Mouse (Mus musculus) midbrain, embryonic 14.5 days (tissue): Measurements from ENCODE around the gene Rab3c. TPM values are rescaled to one million over a fixed set of nuclear protein-coding genes. Genes with fewer than 3 reads are reported as not detected.
A peak's percentile ranks its signal among the peaks of the same experiment; 100 is the strongest.

Source experiments
- ATAC-seq: fragments of 200-750 bp; cut with Nextera tagmentation; 2 replicates; pipeline ENCODE4 v1.8.0; 2017; ENCODE audit warnings: moderate number of reproducible peaks, moderate library complexity; ENCODE audit not compliant: low FRiP score, low TSS enrichment
- DNase-seq: peaks from one replicate; pipeline ENCODE4 v3.0.0-alpha.2; 2015
- H3K27ac ChIP-seq: fragments of 300-500 bp; sonication (generic); replicated peaks from 2 replicates; pipeline ENCODE4 v1.5.1; 2014; ENCODE audit warnings: mild to moderate bottlenecking, low read depth, low read length, moderate library complexity
- H3K27me3 ChIP-seq: fragments of 300-500 bp; sonication (generic); 2 replicates; pipeline ENCODE4 v1.6.1; 2014; ENCODE audit warnings: low read length, control low read depth, mixed read lengths; ENCODE audit not compliant: control insufficient read depth, insufficient read depth
- H3K36me3 ChIP-seq: fragments of 300-500 bp; sonication (generic); 2 replicates; pipeline ENCODE4 v1.6.1; 2014; ENCODE audit warnings: low read length, control low read depth; ENCODE audit not compliant: control insufficient read depth, insufficient read depth
- H3K4me1 ChIP-seq: fragments of 300-500 bp; sonication (generic); 2 replicates; pipeline ENCODE4 v1.6.1; 2014; ENCODE audit warnings: mild to moderate bottlenecking, antibody characterized with exemption, low read length, control low read depth; ENCODE audit not compliant: control insufficient read depth, insufficient read depth
- H3K4me2 ChIP-seq: fragments of 300-500 bp; sonication (generic); 2 replicates; pipeline ENCODE4 v1.6.1; 2014; ENCODE audit warnings: mild to moderate bottlenecking, low read length, moderate library complexity
- H3K4me3 ChIP-seq: fragments of 300-500 bp; sonication (generic); replicated peaks from 2 replicates; pipeline ENCODE4 v1.5.1; 2014; ENCODE audit warnings: low read depth, low read length
- H3K9ac ChIP-seq: fragments of 300-500 bp; sonication (generic); replicated peaks from 2 replicates; pipeline ENCODE4 v1.6.1; 2014; ENCODE audit warnings: mild to moderate bottlenecking, low read length, moderate library complexity
- H3K9me3 ChIP-seq: fragments of 300-500 bp; sonication (generic); 2 replicates; pipeline ENCODE4 v1.6.1; 2016; ENCODE audit warnings: low read length, control low read depth, mixed read lengths; ENCODE audit not compliant: control insufficient read depth
- WGBS: fragments of 180-500 bp; shearing (Covaris S2); extraction: QIAGEN DNeasy Blood & Tissue Kit; methylation state at CpG from one replicate; pipeline ENCODE4 v1.1.7; 2014; 5-methylcytosine and 5-hydroxymethylcytosine counted together
- polyA plus RNA-seq: library from polyadenylated mRNA; unstranded; fragments of >200 nt; fragmentation: Nextera tagmentation; extraction: Ambion mirVana; gene quantifications from 2 replicates; pipeline ENCODE4 v1.2.1, GENCODE M21; 2014

Rab3c gene
- 207 and 223 TPM in 2 replicates for polyA plus RNA-seq

DNA sequence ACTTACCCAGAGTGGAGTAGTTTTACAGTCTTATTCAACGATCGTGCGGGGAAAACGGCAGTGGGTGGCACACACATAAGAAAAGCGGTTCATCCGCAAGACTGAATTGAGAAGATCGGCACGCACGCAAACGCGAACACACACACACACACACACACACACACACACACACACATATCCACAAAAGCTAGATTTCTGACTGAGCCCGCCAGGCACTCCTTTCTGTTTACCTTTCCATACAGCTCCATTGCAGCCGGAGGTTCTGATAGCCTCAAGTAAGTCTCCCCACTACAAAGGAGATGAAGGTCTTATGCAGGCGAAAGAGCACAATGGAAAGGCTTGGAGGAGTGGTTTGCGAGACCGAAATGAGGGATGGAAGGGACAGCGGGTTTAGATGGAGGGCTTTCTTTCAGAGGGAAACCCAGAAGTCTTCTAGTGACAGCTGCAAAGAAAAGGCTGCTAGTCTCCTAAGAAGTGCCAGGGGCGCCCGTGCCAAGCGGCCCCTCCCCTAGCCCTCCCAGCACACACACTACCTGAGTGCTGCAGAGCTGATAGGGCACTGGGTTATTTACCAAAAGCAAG is at the start of gene Rab3c:
Gene Rab3c, minus strand, starts transcription at position 434 of the 582 bp plus-strand sequence.
- Histone ChIP-seq H3K27me3 (no peaks in the 10 kb centered on the region), H3K4me3 (peak within 1 kb of the TSS; percentile 65), H3K36me3 (no peaks in the 10 kb centered on the region), H3K4me1 (peaks cover 3% of the 10 kb centered on the region; the same call in 1 of the 2 replicates), H3K4me2 (peak within 1 kb of the TSS; percentile 61), H3K9me3 (no peaks in the 10 kb centered on the region), H3K27ac (peak within 1 kb of the TSS; percentile 90), H3K9ac (peak within 1 kb of the TSS; percentile 79)
- WGBS: under 1% methylated on average over 20 of the region's 20 CpGs
- ATAC-seq (peak; percentile 69), DNase-seq (peak; percentile 75)

DNA sequence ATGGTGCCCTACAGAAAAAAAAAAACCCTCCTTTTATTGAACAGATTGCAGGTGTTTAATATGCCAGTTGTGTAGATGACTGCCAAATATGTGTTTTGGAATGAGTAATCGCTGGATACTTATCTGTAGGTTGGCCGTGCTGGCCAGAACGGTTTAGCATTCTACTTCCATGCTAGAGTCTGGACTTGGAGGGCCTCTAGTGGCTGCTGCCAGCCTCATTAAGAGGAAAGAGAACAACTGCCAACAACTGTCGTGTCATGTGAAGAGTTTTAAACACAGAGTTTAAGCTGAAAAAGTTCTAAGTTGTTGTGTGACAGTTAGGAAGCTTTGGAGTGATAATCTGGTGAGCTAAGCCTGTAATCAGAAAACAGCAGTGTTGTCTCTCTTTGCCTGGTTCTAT is 38.0 kb upstream of the Rab3c start:
- H3K9me3 ChIP-seq: no peaks in the 10 kb centered on the region
- H3K36me3 ChIP-seq: no peaks in the 10 kb centered on the region
- no peak overlapping the region for H3K4me2 ChIP-seq
- H3K9ac ChIP-seq: no peak overlapping the region
- no peak overlapping the region for H3K27ac ChIP-seq
- H3K27me3 ChIP-seq: no peaks in the 10 kb centered on the region
- ATAC-seq: no peak
- DNase-seq: peak; percentile 46
- no peak overlapping the region for H3K4me3 ChIP-seq
- no peaks in the 10 kb centered on the region for H3K4me1 ChIP-seq
- 68% methylated on average over 4 of the region's 4 CpGs for WGBS

DNA sequence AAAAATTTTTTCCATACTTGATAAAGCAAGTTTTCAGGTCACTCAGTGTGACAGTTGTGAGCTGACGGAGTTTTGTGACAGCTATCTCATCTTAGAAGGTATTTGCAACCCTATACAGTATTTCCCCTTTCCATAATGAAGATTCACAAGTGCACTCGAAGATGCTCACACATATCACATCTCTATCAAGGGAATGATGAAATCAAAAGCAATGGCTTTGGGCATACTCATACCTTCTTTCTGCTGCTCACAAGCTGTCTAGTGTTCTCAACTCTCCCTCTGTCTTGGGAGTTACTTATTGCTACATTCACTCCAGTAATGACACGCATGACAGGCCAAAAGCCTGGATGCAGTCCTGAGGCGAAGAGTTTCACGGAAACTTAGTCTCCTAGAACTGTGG is 26.4 kb upstream of the Rab3c start:
- 86% methylated on average over 5 of the region's 5 CpGs for WGBS
- Histone ChIP-seq H3K9me3 (no peaks in the 10 kb centered on the region), H3K4me1 (no peaks in the 10 kb centered on the region), H3K27me3 (no peaks in the 10 kb centered on the region), H3K9ac (no peak overlapping the region), H3K36me3 (no peaks in the 10 kb centered on the region), H3K4me2 (no peak overlapping the region), H3K27ac (no peak overlapping the region), H3K4me3 (no peak overlapping the region)
- ATAC-seq: no peak
- no peak for DNase-seq

DNA sequence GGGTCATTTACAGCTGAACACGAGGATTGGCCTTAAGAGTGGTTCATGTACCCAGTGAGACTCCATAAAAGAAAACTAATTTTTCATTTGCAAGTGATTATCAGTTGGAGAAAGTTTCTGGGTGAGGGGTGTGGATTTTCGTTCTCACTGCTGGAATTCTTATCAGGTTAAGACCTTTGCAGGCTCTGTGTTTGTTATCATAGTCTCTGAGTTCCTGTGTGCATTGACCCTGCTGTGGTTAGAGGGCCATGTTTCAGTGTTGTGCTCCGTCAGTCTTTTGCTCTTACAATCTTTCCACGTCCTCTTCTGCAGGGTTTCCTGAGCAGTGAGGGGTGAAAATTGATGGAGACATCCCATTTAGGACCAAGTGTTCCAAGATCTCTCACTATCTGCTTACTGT is 16.3 kb upstream of the Rab3c start:
- no peaks in the 10 kb centered on the region for H3K36me3 ChIP-seq
- ATAC-seq (no peak), DNase-seq (no peak)
- H3K27ac ChIP-seq: no peak overlapping the region
- H3K9me3 ChIP-seq: no peaks in the 10 kb centered on the region
- no peaks in the 10 kb centered on the region for H3K27me3 ChIP-seq
- no peak overlapping the region for H3K4me2 ChIP-seq
- no peaks in the 10 kb centered on the region for H3K4me1 ChIP-seq
- 70% methylated on average over 4 of the region's 4 CpGs for WGBS
- no peak overlapping the region for H3K9ac ChIP-seq
- no peak overlapping the region for H3K4me3 ChIP-seq

DNA sequence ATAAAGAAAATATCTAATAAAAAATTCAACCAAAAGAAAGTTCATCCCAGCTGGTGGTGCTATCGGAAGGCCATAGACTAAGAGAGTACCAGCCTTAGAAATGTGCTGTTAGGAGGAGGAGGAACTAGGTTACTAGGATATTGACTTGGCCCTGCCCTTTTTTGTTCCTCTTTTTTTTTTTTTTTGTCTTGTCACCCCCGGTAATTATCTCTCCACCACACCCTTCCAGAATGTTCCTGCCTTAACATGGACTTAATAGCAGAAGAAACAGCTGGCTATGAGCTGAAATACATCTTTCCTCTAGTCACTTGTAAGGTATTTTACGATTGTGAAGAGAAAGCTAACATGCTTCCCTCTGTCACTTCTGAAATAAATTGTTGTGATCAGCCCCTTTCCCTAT is 7.7 kb upstream of the Rab3c start:
- H3K9me3 ChIP-seq: no peaks in the 10 kb centered on the region
- no peaks in the 10 kb centered on the region for H3K4me1 ChIP-seq
- ATAC-seq (no peak), DNase-seq (no peak)
- WGBS: 90% methylated on average over 3 of the region's 3 CpGs
- no peaks in the 10 kb centered on the region for H3K36me3 ChIP-seq
- H3K27me3 ChIP-seq: no peaks in the 10 kb centered on the region
- no peak overlapping the region for H3K4me3 ChIP-seq
- H3K9ac ChIP-seq: no peak overlapping the region
- H3K27ac ChIP-seq: no peak overlapping the region
- no peak overlapping the region for H3K4me2 ChIP-seq

DNA sequence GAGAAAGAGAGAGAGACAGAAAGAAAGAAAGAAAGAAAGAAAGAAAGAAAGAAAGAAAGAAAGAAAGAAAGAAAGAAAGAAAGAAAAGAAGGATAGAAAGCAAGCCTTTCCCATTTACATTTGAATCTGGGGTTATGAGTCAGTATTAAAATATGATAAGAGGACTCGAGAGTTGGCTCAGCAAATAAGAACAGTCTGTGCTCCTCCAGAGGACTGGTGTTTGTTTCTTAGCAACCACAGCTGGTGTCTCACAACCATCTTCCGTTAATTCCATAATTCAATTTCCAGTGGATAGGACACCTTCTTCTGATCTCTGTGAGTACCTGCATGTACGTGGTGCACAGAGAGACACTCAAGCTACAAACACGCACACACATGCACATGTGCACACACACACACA is 3.0 kb upstream of the Rab3c start:
- Histone ChIP-seq H3K27ac (no peak overlapping the region), H3K4me2 (no peak overlapping the region), H3K9ac (no peak overlapping the region), H3K27me3 (no peaks in the 10 kb centered on the region), H3K9me3 (no peaks in the 10 kb centered on the region), H3K4me3 (no peak overlapping the region), H3K4me1 (no peaks in the 10 kb centered on the region), H3K36me3 (no peaks in the 10 kb centered on the region)
- ATAC-seq: no peak
- 58% methylated on average over 4 of the region's 4 CpGs for WGBS
- DNase-seq: peak; percentile 24

DNA sequence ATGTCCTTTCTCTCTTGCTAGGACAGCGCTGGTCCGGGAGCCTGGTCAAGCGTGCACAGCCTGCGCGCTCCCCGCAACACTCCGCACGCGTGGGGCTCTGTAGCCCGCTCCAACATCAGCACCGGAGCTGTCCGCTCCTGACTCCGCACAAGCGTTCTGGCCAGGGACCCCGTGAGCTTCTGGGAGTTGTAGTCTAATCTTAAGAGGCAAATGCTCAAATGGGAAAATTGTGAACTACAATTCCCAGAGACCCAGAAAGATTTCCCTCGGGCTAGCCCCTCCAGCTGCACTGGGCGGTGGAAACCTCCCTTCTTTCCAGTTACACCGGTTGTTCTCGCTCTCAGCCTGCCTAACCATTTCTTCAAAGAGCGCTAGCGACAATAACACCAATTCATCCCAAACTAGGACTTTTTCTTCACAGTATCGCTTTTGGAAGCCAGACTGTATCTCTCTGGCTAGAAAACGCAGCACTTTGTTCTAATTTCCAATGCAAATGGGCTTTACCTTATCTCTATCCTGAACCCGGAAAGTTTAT is 701 bp downstream of the Rab3c start:
- Histone ChIP-seq H3K4me3 (peak overlapping the region; percentile 65), H3K27ac (peak overlapping the region; percentile 90), H3K4me1 (peaks cover 3% of the 10 kb centered on the region; the same call in 1 of the 2 replicates), H3K27me3 (no peaks in the 10 kb centered on the region), H3K9me3 (no peaks in the 10 kb centered on the region), H3K36me3 (no peaks in the 10 kb centered on the region), H3K4me2 (peak overlapping the region; percentile 61), H3K9ac (peak overlapping the region; percentile 79)
- ATAC-seq (peak; percentile 96), DNase-seq (peak; percentile 96)
- under 1% methylated on average over 24 of the region's 24 CpGs for WGBS

DNA sequence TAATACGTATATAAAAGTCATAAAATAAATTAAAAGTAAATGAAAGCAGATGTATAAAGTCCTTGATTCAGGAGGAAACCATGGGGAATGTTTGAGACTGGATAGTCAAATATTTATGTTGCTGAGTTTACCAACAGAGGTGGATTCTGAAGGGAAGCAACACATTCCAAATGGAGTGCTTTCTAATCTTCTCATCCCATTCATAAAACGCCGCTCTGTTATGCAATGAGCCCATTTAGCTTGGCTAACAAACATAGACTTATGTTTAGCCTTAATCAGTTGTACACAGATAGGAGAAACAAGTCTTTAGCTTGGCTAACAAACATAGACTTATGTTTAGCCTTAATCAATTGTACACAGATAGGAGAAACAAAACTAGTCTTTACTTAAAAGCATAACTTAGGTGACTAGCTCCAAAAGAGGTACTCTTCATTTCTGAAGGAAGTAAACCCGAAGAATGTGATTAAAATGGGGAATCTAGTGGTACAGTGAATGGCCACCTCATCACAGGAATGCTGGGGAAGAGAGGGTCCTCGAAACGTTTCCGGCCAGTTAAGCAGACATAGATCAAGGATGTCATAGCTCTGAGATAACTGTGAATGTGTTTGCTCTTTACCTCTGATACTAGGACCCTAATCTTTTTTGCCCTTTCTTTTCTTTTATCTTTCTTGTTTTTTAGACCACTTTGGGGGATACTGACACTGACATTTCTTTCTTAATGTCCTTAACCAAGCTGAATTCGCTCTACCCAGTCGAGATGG is 1.6 kb downstream of the Rab3c start:
- Histone ChIP-seq H3K9me3 (no peaks in the 10 kb centered on the region), H3K9ac (peak overlapping the region; percentile 79), H3K36me3 (no peaks in the 10 kb centered on the region), H3K4me3 (peak overlapping the region; percentile 65), H3K4me2 (peak overlapping the region; percentile 61), H3K4me1 (peaks cover 3% of the 10 kb centered on the region; the same call in 1 of the 2 replicates), H3K27ac (peak overlapping the region; percentile 90), H3K27me3 (no peaks in the 10 kb centered on the region)
- ATAC-seq: no peak
- peak; percentile 52 for DNase-seq
- 40% methylated on average over 9 of the region's 9 CpGs for WGBS
